Mouse (Mus musculus) heart, postnatal 0 days (tissue): ENCODE measurements around the gene Rsph14.

ENCODE experiments used
- CTCF ChIP-seq: IDR thresholded peaks from 2 replicates; pipeline ENCODE4 v1.5.1; 2016; ENCODE audit warnings: antibody characterized with exemption, control low read depth, low read depth
- EP300 ChIP-seq: IDR thresholded peaks from 2 replicates; pipeline ENCODE4 v1.6.1; 2016; ENCODE audit warnings: antibody characterized with exemption, low read depth

GRCm38 (mm10) chr10:74940795-74941194 lies 91.6 kb downstream of the Rsph14 start:
- TF ChIP-seq CTCF (no peak), EP300 (no peak)
